Mouse (Mus musculus): ENCODE results near the gene St6galnac3.

Gene St6galnac3

DNA sequence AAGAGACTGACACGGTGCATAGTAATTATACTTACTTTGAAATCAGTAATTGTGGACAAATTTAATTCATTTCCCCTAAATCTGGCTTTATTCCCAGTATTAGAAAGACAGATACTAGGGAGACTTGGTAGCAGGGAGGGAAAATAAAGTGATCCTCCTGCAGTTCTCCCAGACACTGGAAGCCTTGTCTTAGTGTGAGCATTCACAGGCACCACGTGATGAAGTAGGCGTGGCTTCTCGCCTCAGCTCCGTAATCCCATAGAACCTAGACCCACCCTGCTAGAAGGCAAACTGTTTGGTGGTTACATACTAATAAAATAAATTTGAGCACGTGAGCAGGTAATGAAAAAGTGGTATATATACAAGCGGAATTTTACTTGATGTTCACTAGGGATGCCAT, 208.1 kb downstream of the St6galnac3 start:
- ATAC-seq (ENCODE audit: low TSS enrichment) = peak; percentile 58; the same call in 1 of the 2 replicates

DNA sequence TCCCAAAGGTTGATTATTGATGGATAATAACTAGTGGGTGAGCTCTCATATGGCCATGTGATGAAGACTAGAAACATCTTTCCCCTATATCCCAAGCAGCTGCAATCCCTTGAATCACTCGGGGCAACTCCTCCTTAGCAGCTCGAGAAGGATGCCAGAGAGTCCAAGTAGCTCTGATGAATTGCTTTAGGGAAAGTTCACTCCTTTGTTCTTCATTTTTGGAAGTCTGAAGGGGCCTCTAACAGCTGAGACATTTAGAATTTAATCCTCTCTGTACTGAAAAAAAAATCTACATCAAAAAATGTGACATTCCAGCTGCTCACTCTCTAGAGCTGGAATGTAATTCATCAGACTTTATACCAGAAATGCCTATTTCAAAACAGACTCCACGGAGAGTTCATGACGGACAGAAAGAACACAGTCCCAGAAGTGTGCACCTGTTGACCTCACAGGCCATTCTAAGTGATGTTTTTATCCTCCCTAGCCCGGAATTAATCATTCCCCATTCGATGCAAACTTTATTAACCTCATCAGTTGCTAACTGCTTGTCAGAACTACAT, 211.4 kb downstream of the St6galnac3 start:
- ATAC-seq (ENCODE audit: low TSS enrichment) = no peak

DNA sequence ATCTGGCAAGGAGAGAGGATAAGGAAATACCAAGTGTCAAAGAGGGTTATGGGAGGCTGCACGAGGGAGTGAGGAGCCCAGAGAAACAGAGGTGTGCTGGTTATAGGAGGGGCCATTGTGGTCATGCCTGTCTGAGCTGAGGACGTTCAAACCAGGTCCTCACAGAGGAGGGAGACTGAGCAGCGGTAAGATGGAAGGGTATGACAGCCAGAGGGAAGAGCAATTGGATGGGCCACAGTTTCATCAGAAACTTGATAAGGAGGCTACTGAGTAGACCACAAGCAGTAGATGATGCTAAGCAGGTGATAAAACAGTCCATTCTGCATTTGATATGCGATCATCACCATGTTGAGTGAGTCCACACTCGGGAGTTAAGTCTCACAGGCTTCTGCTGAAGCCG, 212.4 kb downstream of the St6galnac3 start:
- ATAC-seq (ENCODE audit: low TSS enrichment) = no peak

DNA sequence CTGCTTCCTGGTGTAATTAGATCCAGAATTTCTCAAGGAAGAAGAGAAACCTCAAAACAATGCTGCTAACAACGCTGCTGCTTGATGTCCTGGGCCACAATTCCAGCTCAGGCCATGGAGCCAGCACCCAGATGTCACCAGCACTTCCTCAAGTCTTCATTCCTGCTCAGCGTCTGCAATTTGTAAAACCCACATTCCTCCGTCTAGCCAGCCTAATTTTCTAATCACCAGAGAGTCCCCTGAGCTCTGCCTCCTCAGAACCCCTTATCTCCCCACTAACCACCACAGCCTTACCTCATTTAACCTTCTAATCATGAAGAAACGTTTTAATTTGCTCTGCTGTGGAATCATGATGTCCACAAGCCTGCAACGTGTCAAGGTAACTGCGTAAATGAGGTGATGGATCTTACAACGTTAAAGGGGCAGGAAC, 213.8 kb downstream of the St6galnac3 start:
- no peak for ATAC-seq (ENCODE audit: low TSS enrichment)

DNA sequence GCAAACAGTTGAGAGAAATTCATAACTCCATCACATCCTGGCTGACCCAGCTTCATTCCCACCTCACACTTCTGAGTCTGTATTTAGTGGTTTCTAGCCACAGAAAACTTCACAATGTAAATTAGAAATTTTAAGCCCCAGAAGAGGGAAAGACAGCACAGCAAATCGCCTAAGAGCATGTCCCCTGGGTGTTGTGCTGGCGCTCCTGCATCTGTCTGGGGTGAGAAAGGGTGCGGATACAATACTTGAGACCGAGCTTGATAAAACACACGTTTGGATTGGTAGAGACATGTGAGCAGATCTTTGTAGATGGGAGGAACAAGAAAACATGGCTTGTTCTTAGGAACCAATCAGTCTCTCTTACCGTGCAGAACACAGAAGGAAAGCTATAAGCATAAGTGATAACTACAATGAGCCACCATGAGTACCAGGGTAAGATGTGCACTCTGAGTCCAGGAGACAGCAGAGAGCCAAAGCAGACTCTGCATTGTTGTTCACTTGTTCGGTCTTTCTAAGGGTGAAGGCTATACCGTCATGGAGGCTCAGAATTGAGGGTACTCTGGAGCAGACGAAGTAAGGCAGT, 214.8 kb downstream of the St6galnac3 start:
- ATAC-seq (ENCODE audit: low TSS enrichment) = peak; percentile 21; the same call in 1 of the 2 replicates

DNA sequence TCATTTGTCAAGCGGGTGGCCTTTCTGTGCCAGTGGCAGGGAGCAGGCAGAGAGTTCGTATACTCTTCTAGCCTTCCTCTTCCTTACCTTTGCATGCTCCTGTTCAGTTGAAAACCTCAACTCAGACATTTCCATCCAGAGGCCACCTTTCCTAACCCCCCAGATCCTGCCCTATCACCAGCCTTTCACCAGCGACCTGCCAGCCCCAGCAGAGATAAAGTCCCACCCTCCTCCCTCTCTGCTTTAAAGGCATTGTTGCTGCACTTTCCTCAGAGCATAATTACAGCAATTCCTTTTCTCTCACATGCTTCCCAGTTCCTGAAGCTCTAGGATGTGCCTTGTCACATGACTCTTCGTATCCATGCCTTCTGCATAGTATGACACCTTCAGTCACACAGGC, 215.3 kb downstream of the St6galnac3 start:
- 0 out of 2 replicates have a peak, but pooled peaks have one; percentile 11 for ATAC-seq (ENCODE audit: low TSS enrichment)

DNA sequence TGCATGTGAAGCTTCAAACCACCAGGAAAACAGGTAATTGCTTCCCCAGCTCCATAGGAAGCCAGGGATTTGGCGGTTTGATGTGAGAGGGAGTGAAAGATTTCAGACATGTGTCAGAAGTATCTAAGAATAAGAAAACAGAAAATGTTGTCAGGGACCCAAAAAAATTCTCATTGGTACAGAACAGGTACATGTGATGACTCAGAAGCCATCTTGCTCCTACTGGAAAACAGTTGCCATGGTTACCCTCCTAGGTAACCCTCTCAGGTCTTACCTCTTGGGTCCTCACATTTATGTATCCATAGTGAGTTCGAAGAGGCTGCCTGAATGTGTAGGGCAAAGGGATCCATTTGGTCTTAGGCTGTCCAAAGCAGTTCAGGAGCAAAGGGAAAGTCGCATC, 215.9 kb downstream of the St6galnac3 start:
- ATAC-seq (ENCODE audit: low TSS enrichment) = no peak; the same call in 1 of the 2 replicates

DNA sequence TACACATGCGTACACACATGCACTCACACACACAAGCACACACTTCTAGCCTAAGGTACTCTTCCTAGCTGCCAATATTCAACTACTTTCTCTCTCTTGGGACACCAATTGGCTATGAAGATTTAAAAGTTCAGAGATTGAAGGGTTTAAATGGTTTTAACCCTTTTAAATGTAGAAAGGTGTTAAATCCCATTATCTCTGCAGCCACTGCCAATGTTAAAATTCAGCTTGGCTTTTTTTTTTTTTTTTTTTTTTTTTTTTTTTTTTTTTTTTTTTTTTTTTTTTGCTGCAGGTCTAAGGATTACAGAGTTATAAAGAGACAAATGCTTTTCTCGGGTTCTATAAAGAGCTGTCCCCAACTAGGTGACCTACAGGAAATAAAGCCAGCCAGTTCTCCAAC, 216.4 kb downstream of the St6galnac3 start:
- no peak for ATAC-seq (ENCODE audit: low TSS enrichment)

DNA sequence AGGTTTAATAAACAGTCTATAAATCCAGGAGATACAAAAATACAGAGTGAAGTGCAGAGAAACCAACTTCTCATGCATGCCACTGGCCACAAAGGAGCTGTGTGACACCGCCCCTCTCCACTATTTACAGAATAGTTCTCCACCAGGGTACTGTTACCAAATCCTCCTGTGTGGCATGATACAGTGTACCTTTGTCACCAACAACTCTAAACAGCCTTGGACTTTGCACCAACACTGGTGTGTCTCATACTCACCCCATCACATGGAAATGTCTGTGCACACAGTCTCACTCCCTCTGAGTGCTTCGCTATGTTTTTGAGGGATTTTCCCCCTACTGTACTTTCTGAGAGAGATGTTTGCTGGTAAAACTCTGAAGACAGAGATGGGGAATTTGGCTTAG, 217.4 kb downstream of the St6galnac3 start:
- no peak for ATAC-seq (ENCODE audit: low TSS enrichment)

DNA sequence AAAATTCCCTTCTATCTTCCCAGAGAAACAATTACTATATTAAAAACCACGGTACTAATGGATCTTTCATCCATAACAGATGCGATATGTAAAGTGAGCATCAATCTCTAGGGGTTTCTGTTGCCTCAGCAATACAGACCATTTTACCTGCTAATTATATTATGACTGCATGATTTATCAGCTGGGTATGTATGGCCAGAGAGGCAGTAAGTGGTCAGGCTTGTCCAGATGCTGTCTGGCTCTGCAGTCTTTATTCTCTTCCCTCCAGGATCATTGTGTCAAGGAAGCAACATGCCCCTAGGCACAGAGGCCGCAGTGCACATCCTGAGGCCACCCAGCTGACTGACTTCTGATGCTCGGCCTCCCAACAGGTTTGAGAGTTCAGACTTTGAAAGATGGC, 222.5 kb downstream of the St6galnac3 start:
- no peak for ATAC-seq (ENCODE audit: low TSS enrichment)

DNA sequence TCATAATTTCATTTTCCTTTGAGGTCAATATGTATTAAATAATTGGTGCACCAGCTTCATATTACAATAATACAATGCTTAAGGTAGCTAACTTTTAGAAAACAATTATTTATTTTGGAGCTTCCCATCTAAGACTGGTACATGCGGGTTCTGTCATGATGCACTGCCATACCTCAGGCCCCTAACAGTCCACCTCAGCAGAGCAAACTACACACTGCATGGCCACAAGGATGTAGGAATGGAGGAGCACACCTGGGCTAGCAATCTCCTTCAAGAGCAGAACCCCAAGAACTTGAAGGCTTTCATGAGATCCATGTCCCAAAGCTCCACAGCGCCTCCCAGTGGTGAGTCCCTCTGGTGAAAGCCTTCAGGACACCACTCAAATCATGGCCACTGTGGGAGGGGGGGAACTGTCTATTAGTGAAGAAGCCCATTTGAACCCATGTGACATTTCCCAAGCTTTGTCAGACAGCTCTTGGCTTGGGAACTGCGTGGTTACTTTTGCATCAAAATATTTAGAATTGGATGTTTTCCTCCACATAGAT, 223.6 kb downstream of the St6galnac3 start:
- ATAC-seq (ENCODE audit: low TSS enrichment) = peak; percentile 93

DNA sequence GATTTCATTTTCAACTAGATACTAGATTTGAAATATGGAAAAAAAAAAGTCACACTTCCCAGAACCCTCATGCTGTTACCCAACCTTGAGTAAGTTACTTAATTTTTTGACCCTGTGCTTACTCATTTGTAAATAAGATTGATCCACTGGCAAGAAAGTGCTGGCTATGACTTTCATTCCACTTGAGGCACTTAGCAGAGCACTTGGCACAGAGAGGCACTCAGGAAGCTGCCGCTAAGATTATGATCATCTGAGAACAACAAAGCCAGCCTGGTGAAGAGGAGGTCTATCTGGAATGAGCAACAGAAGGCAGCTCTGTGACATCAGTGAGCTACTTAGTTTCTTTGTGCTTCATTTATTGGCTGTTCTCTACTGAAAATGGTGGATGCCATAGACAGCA, 232.0 kb downstream of the St6galnac3 start:
- ATAC-seq (ENCODE audit: low TSS enrichment) = peak; percentile 46; the same call in 1 of the 2 replicates

DNA sequence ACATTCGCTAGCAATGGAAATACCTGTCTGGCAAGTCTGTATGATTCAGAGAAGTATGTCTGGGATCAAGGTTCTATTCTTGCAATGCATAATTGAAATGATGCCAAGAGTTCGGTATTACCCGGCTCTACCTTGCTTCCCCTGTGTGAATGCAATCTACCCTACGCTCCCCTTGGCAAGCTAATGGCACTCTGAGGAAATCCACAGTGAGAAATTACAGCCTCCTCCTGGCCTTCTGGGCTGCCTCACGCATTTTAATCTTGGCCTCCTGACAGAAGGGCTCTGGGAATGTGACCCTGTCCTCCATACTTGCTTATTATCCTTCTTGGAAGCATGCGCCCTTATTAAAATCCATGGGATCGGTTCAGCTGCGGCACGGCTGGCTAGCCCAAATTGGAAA, 235.3 kb downstream of the St6galnac3 start:
- no peak for ATAC-seq (ENCODE audit: low TSS enrichment)

DNA sequence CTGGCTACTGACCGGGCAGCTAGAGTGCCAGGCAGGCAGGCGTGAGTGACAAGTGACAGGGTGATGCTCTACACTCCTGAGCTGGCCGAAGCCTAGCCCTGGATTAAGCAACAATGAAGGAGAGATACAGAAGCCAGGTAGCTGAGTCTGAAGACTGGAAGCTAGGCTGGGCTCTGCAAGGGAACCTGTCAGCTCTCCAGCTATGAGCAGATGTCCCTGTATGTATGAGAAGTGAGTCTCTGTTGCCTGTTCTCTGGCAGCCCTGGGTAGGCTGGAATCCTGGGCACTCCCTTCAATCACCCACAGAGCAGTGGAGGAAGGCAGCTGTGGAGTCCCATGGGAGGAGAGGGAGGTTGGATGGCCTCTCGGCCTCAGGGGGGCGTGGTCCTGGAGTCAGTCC, 236.0 kb downstream of the St6galnac3 start:
- peak; percentile 26; the same call in 1 of the 2 replicates for ATAC-seq (ENCODE audit: low TSS enrichment)

DNA sequence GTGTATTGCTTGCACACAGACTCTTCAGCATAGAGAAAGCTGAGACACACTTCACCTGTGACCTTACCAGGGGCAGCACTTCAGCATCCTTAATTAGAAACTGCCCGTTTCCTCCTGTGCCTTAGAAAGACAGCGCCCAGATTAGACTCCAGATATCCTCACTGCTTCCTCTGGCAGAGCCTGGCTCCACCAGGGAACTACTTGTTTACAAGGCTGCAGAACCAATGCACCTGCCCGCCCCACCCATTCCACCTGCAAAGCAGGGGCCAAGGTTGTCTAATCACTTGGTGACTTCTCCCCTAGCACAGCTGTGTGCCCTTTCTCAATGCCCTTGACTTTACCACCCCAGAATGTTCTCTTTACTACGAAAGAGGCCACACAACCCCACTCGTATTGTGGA, 239.8 kb downstream of the St6galnac3 start:
- peak; percentile 9 for ATAC-seq (ENCODE audit: low TSS enrichment)

DNA sequence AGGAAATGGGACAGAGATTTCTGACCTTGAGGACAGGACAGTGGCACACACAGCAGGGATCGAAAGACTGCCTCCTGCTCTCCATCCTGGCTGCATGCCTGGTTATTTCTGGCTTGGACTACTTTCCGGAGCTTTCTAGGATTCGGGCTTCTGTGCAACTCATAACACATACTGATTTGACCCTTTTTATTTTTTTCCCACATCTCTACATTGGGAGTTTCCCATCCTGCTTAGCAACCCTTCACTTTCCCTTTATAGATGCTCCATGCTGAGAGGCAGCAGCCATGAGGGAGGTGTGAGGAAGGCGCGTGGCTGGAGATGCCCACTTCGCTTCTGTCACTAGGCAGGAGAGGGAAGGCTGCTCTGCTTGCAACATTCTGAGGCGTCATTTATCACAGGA, 240.3 kb downstream of the St6galnac3 start:
- peak; percentile 87 for ATAC-seq (ENCODE audit: low TSS enrichment)

DNA sequence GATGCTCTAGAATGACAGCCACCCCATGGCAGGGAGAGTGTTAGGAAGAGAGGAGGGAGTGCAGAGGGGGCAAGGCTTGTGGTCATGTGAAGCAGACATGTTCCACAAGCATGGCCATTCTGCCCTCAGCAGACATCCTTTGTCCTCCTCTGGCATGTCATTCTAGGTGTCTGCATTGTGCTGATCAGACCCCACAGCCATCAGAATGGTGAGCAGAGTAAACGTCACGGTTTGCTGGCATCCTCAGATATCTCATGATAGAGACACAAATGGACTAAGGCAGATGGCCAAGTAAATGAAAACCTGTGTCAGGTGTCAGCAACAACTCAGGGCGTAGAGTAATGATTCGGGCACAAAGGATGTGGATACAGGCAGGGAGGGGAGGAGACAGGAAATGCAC, 241.3 kb downstream of the St6galnac3 start:
- ATAC-seq (ENCODE audit: low TSS enrichment) = no peak

DNA sequence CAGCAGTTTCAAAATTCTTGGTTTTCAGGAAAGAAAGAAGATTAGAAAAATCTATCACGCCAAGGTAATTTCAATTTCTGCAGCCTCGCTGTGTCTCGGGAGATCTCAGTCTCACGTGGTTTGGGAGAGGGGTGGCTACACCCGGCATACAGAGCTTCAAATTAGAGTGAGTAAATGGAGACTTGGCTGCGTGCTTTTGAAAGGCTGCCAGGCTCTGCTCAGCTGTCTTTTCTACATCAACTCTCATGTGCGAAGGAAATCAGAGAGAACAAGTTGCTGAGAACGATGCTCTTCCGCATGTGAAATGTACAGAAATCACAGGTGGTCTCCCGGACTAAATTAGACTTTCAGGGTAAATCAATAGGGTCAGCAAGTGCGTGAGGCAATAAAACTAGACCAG, 242.9 kb downstream of the St6galnac3 start:
- peak; percentile 35 for ATAC-seq (ENCODE audit: low TSS enrichment)

DNA sequence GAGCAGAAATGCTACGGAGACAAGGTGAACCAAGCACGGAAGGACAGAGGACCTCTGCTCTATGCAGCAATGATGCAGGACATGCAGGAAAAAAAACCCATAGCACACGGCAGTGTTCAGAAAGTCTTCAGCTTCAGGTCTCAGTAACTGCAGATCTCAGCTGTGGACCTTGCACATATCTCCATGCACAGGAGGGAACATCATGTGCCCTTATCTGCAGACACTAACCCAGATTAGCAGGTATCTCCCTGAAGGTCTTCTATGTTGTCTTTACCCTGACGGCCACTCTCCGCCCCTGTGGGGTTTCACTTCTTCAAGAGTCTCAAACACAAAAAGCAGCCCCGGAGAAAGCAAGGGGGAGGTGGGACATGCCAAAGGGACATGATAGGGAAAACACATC, 244.0 kb downstream of the St6galnac3 start:
- ATAC-seq (ENCODE audit: low TSS enrichment) = no peak

DNA sequence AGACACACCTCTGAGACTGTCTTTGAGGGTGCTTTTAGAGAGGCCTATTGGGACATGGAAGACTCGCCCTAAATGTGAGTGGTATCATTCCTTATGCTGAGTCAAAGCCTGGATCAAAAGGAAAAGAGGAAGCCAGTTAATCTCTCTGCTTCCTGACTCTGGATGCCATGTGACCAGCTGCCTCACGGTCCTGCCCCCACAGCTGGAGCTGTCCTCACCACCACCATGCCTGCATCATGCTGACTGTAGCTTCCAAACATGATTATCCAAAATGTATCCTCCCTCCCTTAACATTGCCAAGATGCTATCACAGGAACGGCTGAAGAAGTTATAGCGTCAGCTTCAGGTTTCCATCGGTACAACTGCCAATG, 244.4 kb downstream of the St6galnac3 start:
- ATAC-seq (ENCODE audit: low TSS enrichment) = no peak

DNA sequence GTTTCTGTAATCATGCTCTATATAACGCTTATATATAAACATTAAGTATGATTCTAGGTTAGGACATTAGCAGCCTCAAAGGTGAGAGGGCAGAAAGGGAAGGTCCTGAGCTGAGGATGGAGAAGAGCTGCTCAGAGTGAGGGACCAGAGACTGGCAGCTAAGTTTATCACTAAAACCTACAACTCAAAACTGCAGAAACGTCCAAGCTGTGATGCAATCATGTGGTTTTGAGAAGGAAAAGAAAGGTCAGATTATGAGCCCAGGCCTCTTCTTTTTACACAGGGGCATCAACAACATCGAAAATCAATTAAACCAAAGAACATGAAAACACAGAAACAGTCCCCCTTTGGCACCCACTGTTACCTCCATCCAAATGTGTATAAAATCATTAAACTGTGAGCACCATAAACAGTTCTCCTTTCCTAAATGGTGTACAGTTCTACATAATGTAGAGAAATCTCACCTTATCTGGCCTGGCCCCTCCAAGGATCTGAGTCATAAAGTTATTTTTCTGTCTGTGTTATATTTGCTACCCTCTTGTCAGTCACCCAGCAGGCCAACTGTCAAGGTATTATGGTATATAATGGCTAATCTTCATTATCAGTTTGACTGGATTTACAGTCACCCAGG, 244.9 kb downstream of the St6galnac3 start:
- ATAC-seq (ENCODE audit: low TSS enrichment) = no peak

DNA sequence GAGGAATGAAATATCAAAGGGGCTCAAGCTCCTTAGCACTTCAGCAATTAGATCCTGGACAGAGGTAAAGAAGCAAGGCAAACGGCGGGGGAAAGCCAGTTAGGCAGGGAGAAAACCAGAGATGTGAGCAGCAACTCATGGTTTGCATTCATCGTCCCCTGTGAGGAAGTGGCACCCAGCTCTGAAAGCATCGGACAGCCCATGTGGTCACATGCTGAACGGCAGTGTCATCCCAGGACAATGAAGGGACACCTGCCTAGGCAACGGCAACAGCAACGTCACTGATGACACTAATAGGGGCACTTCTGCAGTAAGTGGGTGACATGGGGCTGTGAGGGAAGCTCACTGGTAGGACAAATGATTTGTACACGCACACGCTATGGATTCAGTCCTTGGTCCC, 249.1 kb downstream of the St6galnac3 start:
- ATAC-seq (ENCODE audit: low TSS enrichment) = no peak

DNA sequence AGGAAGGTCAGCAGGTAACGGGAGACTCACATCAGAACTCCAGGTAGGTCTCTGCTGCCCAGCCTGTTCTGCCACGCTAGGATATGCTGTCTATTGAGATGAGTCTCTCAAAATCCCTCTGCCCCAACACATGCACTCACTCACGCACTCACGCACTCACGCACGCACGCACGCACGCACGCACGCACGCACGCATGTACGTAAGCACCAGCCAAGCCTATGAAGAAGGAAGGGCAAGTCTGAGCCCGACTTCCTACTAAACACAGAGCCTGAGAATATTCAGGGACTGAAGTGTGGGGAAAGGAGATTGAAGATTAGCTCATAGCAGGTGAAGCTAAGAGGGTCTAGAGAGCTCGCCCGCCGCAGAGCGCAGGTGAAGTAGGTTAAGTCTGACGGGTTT, 249.5 kb downstream of the St6galnac3 start:
- no peak for ATAC-seq (ENCODE audit: low TSS enrichment)
